Mouse (Mus musculus) G1E (cell line): Measurements from ENCODE around the gene Rgs6. TPM values are rescaled to one million over a fixed set of nuclear protein-coding genes. Genes with fewer than 3 reads are reported as not detected.

Experiments used
- ATAC-seq: 2 replicates; pipeline ENCODE4 v1.8.0; 2016; ENCODE audit warnings: mild to moderate bottlenecking; ENCODE audit not compliant: insufficient number of reproducible peaks, poor library complexity, low FRiP score, severe bottlenecking; ENCODE audit errors: extremely low read depth
- DNase-seq: peaks from one replicate; pipeline ENCODE4 v3.0.0; 2012; ENCODE audit warnings: low spot score
- H3K27me3 ChIP-seq: 2 replicates; pipeline ENCODE4 v1.6.1; 2012; ENCODE audit warnings: mild to moderate bottlenecking, low read length, inconsistent platforms; ENCODE audit not compliant: insufficient read depth
- H3K36me3 ChIP-seq: replicated peaks from 2 replicates; pipeline ENCODE3; 2012; ENCODE audit warnings: mild to moderate bottlenecking, inconsistent platforms
- H3K4me1 ChIP-seq: 2 replicates; pipeline ENCODE4 v1.6.1; 2012; ENCODE audit warnings: low read depth, low read length, inconsistent platforms, mixed read lengths; ENCODE audit not compliant: insufficient read depth
- H3K4me3 ChIP-seq: 2 replicates; pipeline ENCODE4 v1.5.1; 2012; ENCODE audit warnings: low read depth, mild to moderate bottlenecking, inconsistent platforms, low read length, moderate library complexity, mixed read lengths
- H3K9me3 ChIP-seq: replicated peaks from 2 replicates; pipeline ENCODE4 v1.6.1; 2012; ENCODE audit warnings: inconsistent platforms
- CTCF ChIP-seq: IDR thresholded peaks from 2 replicates; pipeline ENCODE4 v1.5.1; 2012; ENCODE audit warnings: low read depth, low read length, inconsistent platforms, mixed read lengths
- GATA1 ChIP-seq: IDR thresholded peaks from 2 replicates; pipeline ENCODE4 v1.6.1; 2012; ENCODE audit warnings: borderline replicate concordance, low read length, inconsistent platforms, mixed read lengths
- GATA2 ChIP-seq: IDR thresholded peaks from 2 replicates; pipeline ENCODE4 v1.6.1; 2012; ENCODE audit warnings: low read depth, low read length, inconsistent platforms, borderline replicate concordance
- POLR2AphosphoS5 ChIP-seq: IDR thresholded peaks from 2 replicates; pipeline ENCODE4 v1.6.1; 2012; ENCODE audit warnings: low read depth, low read length, inconsistent platforms; ENCODE audit not compliant: insufficient replicate concordance
- TAL1 ChIP-seq: conservative IDR thresholded peaks from 2 replicates; pipeline ENCODE4 v1.6.1; 2012; ENCODE audit warnings: low read depth, low read length, inconsistent platforms, mixed read lengths
- polyA plus RNA-seq: library from polyadenylated mRNA; stranded (reverse); fragments of >175 nt; gene quantifications from 2 replicates; pipeline ENCODE4 v1.2.3, GENCODE M21; 2012
- total RNA-seq, 2 experiments: library from RNA; stranded (forward) in 1 of 2; stranded (reverse) in 1 of 2; fragments of 200-1000 nt in 1 of 2; fragments of >200 nt in 1 of 2; fragmentation: Nextera tagmentation in 1 of 2; gene quantifications; 2 replicates each; pipeline ENCODE4 v1.2.3; 2014 to 2017

Gene Rgs6
- total and polyA plus RNA-seq, 3 experiments, result 0.44 TPM; not detected in 2

- Histone ChIP-seq H3K4me1 (no peaks in the 10 kb centered on the region), H3K27me3 (no peaks in the 10 kb centered on the region; the same call in 1 of the 2 replicates), H3K36me3 (no peaks in the 10 kb centered on the region), H3K9me3 (no peaks in the 10 kb centered on the region), H3K4me3 (no peak overlapping the region)
- TF ChIP-seq CTCF, result no peak
- no peak for TF ChIP-seq TAL1
- TF ChIP-seq GATA1, result no peak
- TF ChIP-seq POLR2AphosphoS5, result no peak
- TF ChIP-seq GATA2, result no peak
- ATAC-seq (no peak), DNase-seq (no peak)
These were observed 390.2 kb downstream of the Rgs6 start for GRCm38 (mm10) chr12:82978275-82978674.

GRCm38 (mm10) chr12:82982716-82983115 lies 394.6 kb downstream of the Rgs6 start:
- Histone ChIP-seq H3K9me3 (no peaks in the 10 kb centered on the region), H3K36me3 (no peaks in the 10 kb centered on the region), H3K4me3 (no peak overlapping the region), H3K27me3 (peaks cover 4% of the 10 kb centered on the region), H3K4me1 (no peaks in the 10 kb centered on the region)
- ATAC-seq, result no peak
- DNase-seq, result no peak
- TF ChIP-seq TAL1, result 0 out of 2 replicates have a peak, but pooled peaks have one; percentile 7
- no peak for TF ChIP-seq GATA2
- TF ChIP-seq GATA1, result no peak
- TF ChIP-seq CTCF, result no peak
- TF ChIP-seq POLR2AphosphoS5, result no peak

GRCm38 (mm10) chr12:82985300-82985699 lies 397.2 kb downstream of the Rgs6 start:
- Histone ChIP-seq H3K4me1 (no peaks in the 10 kb centered on the region), H3K9me3 (no peaks in the 10 kb centered on the region), H3K4me3 (no peak overlapping the region), H3K27me3 (peaks cover 16% of the 10 kb centered on the region), H3K36me3 (no peaks in the 10 kb centered on the region)
- DNase-seq (no peak), ATAC-seq (no peak)
- TF ChIP-seq GATA1, result no peak
- no peak for TF ChIP-seq GATA2
- no peak for TF ChIP-seq TAL1
- TF ChIP-seq CTCF, result no peak
- TF ChIP-seq POLR2AphosphoS5, result no peak

- Histone ChIP-seq H3K27me3 (peaks cover 19% of the 10 kb centered on the region), H3K9me3 (no peaks in the 10 kb centered on the region), H3K4me3 (no peak overlapping the region), H3K4me1 (no peaks in the 10 kb centered on the region), H3K36me3 (no peaks in the 10 kb centered on the region)
- TF ChIP-seq GATA1 (no peak), GATA2 (no peak), CTCF (no peak), POLR2AphosphoS5 (no peak), TAL1 (no peak)
- DNase-seq, result no peak
- ATAC-seq, result no peak
These were observed 399.6 kb downstream of the Rgs6 start for GRCm38 (mm10) chr12:82987661-82988060.

- Histone ChIP-seq H3K4me1 (no peaks in the 10 kb centered on the region), H3K4me3 (no peak overlapping the region), H3K36me3 (no peaks in the 10 kb centered on the region), H3K27me3 (peaks cover 17% of the 10 kb centered on the region), H3K9me3 (no peaks in the 10 kb centered on the region)
- TF ChIP-seq TAL1, result no peak
- no peak for TF ChIP-seq GATA2
- TF ChIP-seq GATA1, result no peak
- no peak for TF ChIP-seq CTCF
- no peak for TF ChIP-seq POLR2AphosphoS5
- no peak for ATAC-seq
- DNase-seq, result no peak
These were observed 405.8 kb downstream of the Rgs6 start for GRCm38 (mm10) chr12:82993905-82994304.

GRCm38 (mm10) chr12:82996775-82997174 lies 408.7 kb downstream of the Rgs6 start:
- peaks cover 12% of the 10 kb centered on the region for H3K27me3 ChIP-seq
- H3K4me3 ChIP-seq, result no peak overlapping the region
- ATAC-seq, result no peak
- TF ChIP-seq CTCF (no peak), GATA2 (no peak), TAL1 (no peak), POLR2AphosphoS5 (no peak), GATA1 (no peak)
- no peak for DNase-seq
- H3K36me3 ChIP-seq, result no peaks in the 10 kb centered on the region
- no peaks in the 10 kb centered on the region for H3K4me1 ChIP-seq
- no peaks in the 10 kb centered on the region for H3K9me3 ChIP-seq
